In genomic region chr11:113782496-113782895, GRCm38 (mm10) we compare ENCODE assay signal across 14 mouse cellular contexts. TPM values are rescaled to one million over a fixed set of nuclear protein-coding genes. Genes with fewer than 3 reads are reported as not detected.
DNase-seq lines count a peak whose midpoint lies in the region; ATAC-seq and TF ChIP-seq lines count a peak whose summit lies in the region.
"Had no signal": no experiment of that assay in that cellular context is flagged by ENCODE, and none has a peak within 500 bp of the region (broad histone marks: within the 10 kb centered on the region; RNA-seq: fewer than 3 reads in every experiment).

No protein-coding gene starts in this region.

- DNase-seq in intestine, embryonic 14.5 days (ENCODE audit: low spot score): no peak
- DNase-seq in brain, adult 2 months (ENCODE audit: low read depth, low spot score): peak; percentile 30
- DNase-seq in forebrain, embryonic 11.5 days (ENCODE audit: low spot score): no peak
- no peak for DNase-seq in gastrocnemius, postnatal 4 days (ENCODE audit: low spot score in 2 of 2)
- DNase-seq in stomach, postnatal 0 days (ENCODE audit: low spot score): no peak
- DNase-seq: cerebellum, adult 11-12 months; heart, postnatal 10 days; kidney, adult 8-10 months; thymus, adult 18-20 months had no signal

- no peak overlapping the region for H3K4me2 ChIP-seq in intestine, embryonic 14.5 days (ENCODE audit: low read length)
- no peak overlapping the region for H3K4me2 ChIP-seq in intestine, embryonic 16.5 days (ENCODE audit: low read depth, low read length)
- no peak overlapping the region for H3K4me2 ChIP-seq in forebrain, embryonic 11.5 days (ENCODE audit: low read depth, low read length, severe bottlenecking)
- H3K4me2 ChIP-seq in hindbrain, embryonic 16.5 days (ENCODE audit: low read length): no peak overlapping the region
- no peak overlapping the region for H3K4me2 ChIP-seq in stomach, postnatal 0 days (replicated peaks; ENCODE audit: low read depth)

- 90% methylated on average over 2 of the region's 2 CpGs for WGBS in intestine, embryonic 14.5 days
- WGBS in intestine, embryonic 16.5 days: 87% methylated on average over 2 of the region's 2 CpGs
- 84% methylated on average over 2 of the region's 2 CpGs for WGBS in forebrain, embryonic 11.5 days
- WGBS in hindbrain, embryonic 16.5 days: 70% methylated on average over 2 of the region's 2 CpGs
- WGBS in stomach, postnatal 0 days: 90% methylated on average over 2 of the region's 2 CpGs

- H3K4me3 ChIP-seq in intestine, embryonic 14.5 days (ENCODE audit: low read depth, low read length): no peak overlapping the region
- no peak overlapping the region for H3K4me3 ChIP-seq in intestine, embryonic 16.5 days (ENCODE audit: low read length)
- no peak overlapping the region for H3K4me3 ChIP-seq in forebrain, embryonic 11.5 days (ENCODE audit: low read depth, low read length)
- no peak overlapping the region for H3K4me3 ChIP-seq in hindbrain, embryonic 16.5 days (ENCODE audit: low read length)
- no peak overlapping the region for H3K4me3 ChIP-seq in stomach, postnatal 0 days (ENCODE audit: low read depth, low read length)

- no peaks in the 10 kb centered on the region for H3K27me3 ChIP-seq in intestine, embryonic 14.5 days (replicated peaks; ENCODE audit: control insufficient read depth, insufficient read depth, low read length)
- H3K27me3 ChIP-seq in intestine, embryonic 16.5 days (replicated peaks; ENCODE audit: control insufficient read depth, insufficient read depth, low read length): no peaks in the 10 kb centered on the region
- no peaks in the 10 kb centered on the region for H3K27me3 ChIP-seq in forebrain, embryonic 11.5 days (ENCODE audit: control insufficient read depth, insufficient read depth, low read length)
- H3K27me3 ChIP-seq in hindbrain, embryonic 16.5 days (replicated peaks; ENCODE audit: control insufficient read depth, insufficient read depth, low read length): no peaks in the 10 kb centered on the region
- no peaks in the 10 kb centered on the region for H3K27me3 ChIP-seq in stomach, postnatal 0 days (ENCODE audit: control insufficient read depth, insufficient read depth, low read length)

- H3K9ac ChIP-seq in intestine, embryonic 14.5 days (ENCODE audit: low read length): no peak overlapping the region
- no peak overlapping the region for H3K9ac ChIP-seq in intestine, embryonic 16.5 days (ENCODE audit: low read depth, low read length)
- H3K9ac ChIP-seq in forebrain, embryonic 11.5 days (ENCODE audit: low read length): no peak overlapping the region
- no peak overlapping the region for H3K9ac ChIP-seq in hindbrain, embryonic 16.5 days (ENCODE audit: low read depth, low read length)
- no peak overlapping the region for H3K9ac ChIP-seq in stomach, postnatal 0 days (ENCODE audit: low read length)
- H3K9ac ChIP-seq: liver, embryonic 14.5 days had no signal

- peaks cover 49% of the 10 kb centered on the region for H3K4me1 ChIP-seq in intestine, embryonic 14.5 days (replicated peaks; ENCODE audit: control insufficient read depth, insufficient read depth, low read length)
- peaks cover 42% of the 10 kb centered on the region for H3K4me1 ChIP-seq in intestine, embryonic 16.5 days (ENCODE audit: control insufficient read depth, insufficient read depth, low read length)
- H3K4me1 ChIP-seq in forebrain, embryonic 11.5 days (replicated peaks; ENCODE audit: control insufficient read depth, insufficient read depth, low read length): peaks cover 33% of the 10 kb centered on the region
- H3K4me1 ChIP-seq in hindbrain, embryonic 16.5 days (ENCODE audit: control insufficient read depth, insufficient read depth, low read depth, low read length): peaks cover 22% of the 10 kb centered on the region
- H3K4me1 ChIP-seq in stomach, postnatal 0 days (replicated peaks; ENCODE audit: control insufficient read depth, insufficient read depth): peaks cover 16% of the 10 kb centered on the region

- no peak for TF ChIP-seq CTCF in stomach, postnatal 0 days (IDR thresholded peaks at IDR 0.05; ENCODE audit: low read depth)

- no peak for TF ChIP-seq EP300 in stomach, postnatal 0 days (optimal IDR thresholded peaks at IDR 0.05)

- 0 out of 2 replicates have a peak overlapping the region, but pooled peaks have one; percentile 27 for H3K27ac ChIP-seq in intestine, embryonic 14.5 days (ENCODE audit: low read depth)
- no peak overlapping the region for H3K27ac ChIP-seq in intestine, embryonic 16.5 days (ENCODE audit: low read length)
- peak overlapping the region; percentile 53 for H3K27ac ChIP-seq in forebrain, embryonic 11.5 days (ENCODE audit: low read depth, low read length)
- peak overlapping the region; percentile 34; the same call in 1 of the 2 replicates for H3K27ac ChIP-seq in hindbrain, embryonic 16.5 days (ENCODE audit: low read depth, low read length)
- H3K27ac ChIP-seq in stomach, postnatal 0 days (replicated peaks): no peak overlapping the region
- H3K27ac ChIP-seq: liver, embryonic 14.5 days had no signal

- ATAC-seq in intestine, embryonic 14.5 days (replicated peaks; ENCODE audit: low FRiP score, low TSS enrichment, low read depth): no peak
- no peak for ATAC-seq in intestine, embryonic 16.5 days
- no peak for ATAC-seq in forebrain, embryonic 11.5 days (replicated peaks; ENCODE audit: low FRiP score)
- no peak for ATAC-seq in hindbrain, embryonic 16.5 days
- no peak for ATAC-seq in monocyte, adult 5-6 weeks (replicated peaks; ENCODE audit: insufficient number of reproducible peaks, low FRiP score, low TSS enrichment, poor library complexity, severe bottlenecking)
- ATAC-seq in stomach, postnatal 0 days (ENCODE audit: low FRiP score, low TSS enrichment): no peak

- H3K36me3 ChIP-seq in intestine, embryonic 14.5 days (ENCODE audit: control insufficient read depth, insufficient read depth, low read length): no peaks in the 10 kb centered on the region
- no peaks in the 10 kb centered on the region for H3K36me3 ChIP-seq in intestine, embryonic 16.5 days (ENCODE audit: control insufficient read depth, insufficient read depth, low read length)
- H3K36me3 ChIP-seq in forebrain, embryonic 11.5 days (ENCODE audit: control insufficient read depth, insufficient read depth, low read length): no peaks in the 10 kb centered on the region
- H3K36me3 ChIP-seq in hindbrain, embryonic 16.5 days (ENCODE audit: control insufficient read depth, insufficient read depth, low read length): peaks cover 4% of the 10 kb centered on the region; the same call in 1 of the 2 replicates
- H3K36me3 ChIP-seq in stomach, postnatal 0 days (ENCODE audit: control insufficient read depth, insufficient read depth, low read length): no peaks in the 10 kb centered on the region
- H3K36me3 ChIP-seq: G1E had no signal

- H3K9me3 ChIP-seq in intestine, embryonic 14.5 days (ENCODE audit: control insufficient read depth, low read length): no peaks in the 10 kb centered on the region
- H3K9me3 ChIP-seq in intestine, embryonic 16.5 days (ENCODE audit: control insufficient read depth, low read length): no peaks in the 10 kb centered on the region
- no peaks in the 10 kb centered on the region for H3K9me3 ChIP-seq in forebrain, embryonic 11.5 days (ENCODE audit: control insufficient read depth, low read length)
- no peaks in the 10 kb centered on the region for H3K9me3 ChIP-seq in hindbrain, embryonic 16.5 days (ENCODE audit: control insufficient read depth, low read length)
- H3K9me3 ChIP-seq in stomach, postnatal 0 days (ENCODE audit: control insufficient read depth, low read length): no peaks in the 10 kb centered on the region
- H3K9me3 ChIP-seq: G1E had no signal

RNA-seq across cellular contexts. Expression of gene Cdc42ep4, which starts 30.8 kb away (rescaled TPM):
- polyA plus RNA-seq in intestine, embryonic 14.5 days (2014; fragmentation: Nextera tagmentation; extraction: Ambion mirVana): 46.8 and 52.0 TPM in 2 replicates
- 59.0 and 60.3 TPM in 2 replicates for polyA plus RNA-seq in intestine, embryonic 16.5 days (2015; fragmentation: Nextera tagmentation; extraction: Ambion mirVana)
- polyA plus RNA-seq in forebrain, embryonic 11.5 days (2014; fragmentation: Nextera tagmentation; extraction: Ambion mirVana): 78.5 and 88.6 TPM in 2 replicates
- 72.2 and 80.1 TPM in 2 replicates for polyA plus RNA-seq in hindbrain, embryonic 16.5 days (2015; fragmentation: Nextera tagmentation; extraction: Ambion mirVana)
- 10 to 100 TPM; 26.3 to 27.5 TPM for total RNA-seq in gastrocnemius, postnatal 4 days (2021)
- 12.2 to 24.2 TPM (median 16.6 TPM) in 3 replicates for total RNA-seq in monocyte, adult 5-6 weeks (2017)
- polyA plus RNA-seq in stomach, postnatal 0 days (2015; fragmentation: Nextera tagmentation; extraction: Ambion mirVana): 28.9 and 30.6 TPM in 2 replicates

Comparison
In these comparisons a context has a peak if more than half of its experiments do, and no peak if none do; other contexts are left out.
1. H3K27ac ChIP-seq: peak in intestine, embryonic 14.5 days (single experiment), forebrain, embryonic 11.5 days (single experiment) and hindbrain, embryonic 16.5 days (single experiment); none in intestine, embryonic 16.5 days (single experiment) and stomach, postnatal 0 days (single experiment).